Mouse (Mus musculus) lung, postnatal 0 days (tissue): ENCODE results near the gene Mboat7.

Experiments
- CTCF ChIP-seq: IDR thresholded peaks from 2 replicates; pipeline ENCODE4 v1.5.1; 2016; ENCODE audit warnings: antibody characterized with exemption, mild to moderate bottlenecking
- EP300 ChIP-seq: IDR thresholded peaks from 2 replicates; pipeline ENCODE4 v1.6.1; 2016; ENCODE audit warnings: antibody characterized with exemption, mild to moderate bottlenecking, control low read depth

DNA sequence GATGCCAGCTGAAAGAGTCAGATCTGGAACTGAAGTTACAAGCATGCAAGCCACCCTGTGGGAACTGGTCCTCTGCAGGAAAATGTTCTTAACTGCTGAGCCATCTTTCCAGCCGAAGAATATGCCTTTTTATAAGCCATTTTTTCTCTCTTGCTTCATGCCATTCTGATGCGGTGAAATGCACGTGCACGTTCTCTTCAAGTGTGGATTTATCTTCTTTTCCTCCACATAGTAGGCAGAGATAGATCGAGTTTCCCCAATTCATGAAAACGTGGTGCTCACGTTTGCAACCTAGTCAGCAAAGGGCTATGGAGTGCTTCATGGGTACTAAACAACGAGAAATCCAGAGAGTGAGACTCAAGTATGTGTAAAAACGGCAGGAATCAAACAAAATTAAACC lies 49.5 kb downstream of the Mboat7 start:
- TF ChIP-seq CTCF (no peak), EP300 (no peak)
